In genomic region chr19:28908693-28909092, GRCm38 (mm10) we compare ENCODE assay signal across 18 mouse cellular contexts.
DNase-seq lines count a peak whose midpoint lies in the region.
"Had no signal": no experiment of that assay in that cellular context is flagged by ENCODE, and none has a peak within 500 bp of the region (broad histone marks: within the 10 kb centered on the region; RNA-seq: fewer than 3 reads in every experiment).

No protein-coding gene starts in this region.

- peak; percentile 57 to 69 for DNase-seq in frontal cortex, postnatal 36 days (ENCODE audit: low spot score in 2 of 2)
- DNase-seq in frontal cortex, postnatal 10 days (ENCODE audit: low spot score in 2 of 2) = no peak
- peak; percentile 43 to 60 for DNase-seq in right cerebral cortex, adult 2 months (ENCODE audit: low spot score in 2 of 2)
- no peak for DNase-seq in right cerebral cortex, postnatal 10 days (ENCODE audit: low spot score in 2 of 2)
- peak; percentile 26 for DNase-seq in right cerebral cortex, postnatal 14 days
- no peak for DNase-seq in kidney, postnatal 10 days
- no peak for DNase-seq in adrenal gland, adult (ENCODE audit: inconsistent age in 2 of 2, low spot score in 1 of 2)
- DNase-seq: cerebellum, adult 2 months; cerebellum, postnatal 25 days; forebrain, postnatal 0 days; heart, adult 11 months; kidney, adult 8-10 months; kidney, postnatal 14 days; layer of hippocampus, postnatal 36 days; lung, adult 18-20 months; lung, postnatal 10 days; thymus, adult 18-20 months; thymus, postnatal 36 days had no signal

Comparison
In these comparisons a context has a peak if more than half of its experiments do, and no peak if none do; other contexts are left out.
1. DNase-seq: peak in frontal cortex, postnatal 36 days (2 of 2), right cerebral cortex, adult 2 months (2 of 2) and right cerebral cortex, postnatal 14 days (single experiment); none in frontal cortex, postnatal 10 days (0 of 2), right cerebral cortex, postnatal 10 days (0 of 2), kidney, postnatal 10 days (single experiment) and adrenal gland, adult (0 of 2).